Mouse (Mus musculus) testis, adult 2 months (tissue): ENCODE results near the gene Ccdc162. TPM values are rescaled to one million over a fixed set of nuclear protein-coding genes. Genes with fewer than 3 reads are reported as not detected.

ENCODE experiments used
- H3K27ac ChIP-seq: fragments of 200-500 bp; 2 replicates; pipeline ENCODE4 v1.5.1; 2012; ENCODE audit warnings: low read depth, low read length; ENCODE audit not compliant: control insufficient read depth, insufficient read depth
- H3K27me3 ChIP-seq: fragments of 200-500 bp; 2 replicates; pipeline ENCODE4 v1.6.1; 2012; ENCODE audit warnings: mild to moderate bottlenecking, low read length, moderate library complexity; ENCODE audit not compliant: control insufficient read depth, insufficient read depth
- H3K36me3 ChIP-seq: fragments of 200-500 bp; 2 replicates; pipeline ENCODE4 v1.6.1; 2012; ENCODE audit warnings: mild to moderate bottlenecking, low read length; ENCODE audit not compliant: control insufficient read depth, insufficient read depth
- H3K4me1 ChIP-seq: fragments of 200-500 bp; 2 replicates; pipeline ENCODE4 v1.6.1; 2012; ENCODE audit warnings: low read length; ENCODE audit not compliant: control insufficient read depth, insufficient read depth
- H3K4me3 ChIP-seq: fragments of 200-500 bp; 2 replicates; pipeline ENCODE4 v1.5.1; 2012; ENCODE audit warnings: low read depth, mild to moderate bottlenecking, low read length, moderate library complexity, mixed read lengths; ENCODE audit not compliant: control insufficient read depth
- CTCF ChIP-seq: fragments of 200-500 bp; IDR thresholded peaks from 2 replicates; pipeline ENCODE4 v1.5.1; 2012; ENCODE audit warnings: low read depth, mild to moderate bottlenecking, inconsistent platforms, low read length, moderate library complexity; ENCODE audit not compliant: control insufficient read depth, insufficient read depth, insufficient replicate concordance
- POLR2A ChIP-seq: fragments of 200-500 bp; IDR thresholded peaks from 2 replicates; pipeline ENCODE4 v1.6.1; 2012; ENCODE audit warnings: low read depth, mild to moderate bottlenecking, inconsistent platforms, low read length, moderate library complexity; ENCODE audit not compliant: control insufficient read depth
- polyA plus RNA-seq: library from polyadenylated mRNA; depleted of rRNA; stranded (reverse); fragments of >200 nt; gene quantifications from 2 replicates; pipeline ENCODE4 v1.2.3, GENCODE M21; 2012; rRNA removed

Ccdc162 gene
- polyA plus RNA-seq, result 0.56 and 1.3 TPM in 2 replicates

DNA sequence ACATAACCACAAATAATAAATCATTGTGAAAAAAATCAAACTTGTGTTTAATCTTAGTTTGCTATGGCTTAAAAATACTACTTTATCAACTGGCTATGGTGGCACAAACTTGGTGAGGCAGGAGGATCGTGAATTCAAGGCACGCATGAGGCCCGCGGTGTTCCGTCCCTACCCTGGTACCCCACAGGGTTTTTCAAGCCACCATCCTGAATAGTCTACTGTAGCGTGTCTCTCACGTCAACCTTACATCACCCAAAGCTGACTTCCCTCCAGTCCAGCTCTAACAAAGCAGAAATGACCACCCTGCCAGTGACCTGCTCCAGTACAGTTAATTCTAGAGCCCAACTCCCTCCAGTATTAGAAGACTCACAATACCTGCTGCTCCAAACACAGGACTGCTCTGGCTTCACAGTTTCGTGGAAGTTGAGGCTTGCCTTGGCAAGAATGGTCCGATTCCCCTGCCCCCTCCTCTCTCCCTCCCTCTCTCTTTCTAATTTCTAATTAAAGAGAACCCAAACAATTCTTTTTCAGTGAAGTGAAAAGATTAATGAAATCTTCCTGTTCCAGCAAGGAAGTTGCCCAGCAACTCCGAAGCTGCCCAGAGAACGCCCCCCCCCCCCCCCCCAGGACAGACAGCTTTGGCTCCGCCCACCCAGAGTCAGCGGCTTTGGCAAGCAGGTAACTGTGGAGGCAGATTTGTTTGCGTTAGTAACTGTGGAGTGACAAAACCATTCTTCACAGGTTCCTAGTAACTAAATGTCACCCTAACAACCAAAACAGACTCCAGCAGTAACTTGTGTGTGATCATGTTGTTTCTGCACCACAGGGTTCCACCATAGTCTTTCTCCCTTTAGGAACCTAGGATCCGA is at the start of gene Ccdc162:
Ccdc162 (minus strand) TSS at position 606 of the 869 bp plus-strand sequence.
- H3K36me3 ChIP-seq, result no peaks in the 10 kb centered on the region
- no peak within 1 kb of the TSS for H3K27ac ChIP-seq
- H3K4me1 ChIP-seq, result no peaks in the 10 kb centered on the region
- TF ChIP-seq POLR2A (no peak), CTCF (no peak)
- no peak within 1 kb of the TSS for H3K4me3 ChIP-seq
- no peaks in the 10 kb centered on the region for H3K27me3 ChIP-seq

DNA sequence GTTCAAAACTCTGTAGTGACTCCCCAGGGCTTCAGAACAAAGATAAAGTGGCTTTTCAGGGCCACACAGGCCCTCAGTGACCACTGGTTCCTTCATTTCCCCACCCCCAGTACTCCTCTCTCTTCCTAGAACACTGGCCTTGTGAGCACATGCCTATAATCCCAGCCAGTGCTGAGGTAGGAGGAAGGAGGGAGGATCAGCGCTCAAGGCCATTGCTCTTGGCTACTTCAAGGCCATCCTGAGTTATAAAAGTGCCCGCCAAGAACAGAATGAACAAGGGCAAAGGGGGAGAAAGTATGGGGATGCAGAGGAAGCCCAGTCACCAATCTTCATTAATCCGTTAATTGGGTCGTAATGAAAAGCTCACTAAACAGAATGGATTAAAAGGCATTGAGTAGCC is 49.2 kb upstream of the Ccdc162 start:
- Histone ChIP-seq H3K4me1 (no peaks in the 10 kb centered on the region), H3K4me3 (no peak overlapping the region), H3K27ac (peak overlapping the region; percentile 68), H3K27me3 (no peaks in the 10 kb centered on the region), H3K36me3 (no peaks in the 10 kb centered on the region)
- TF ChIP-seq CTCF (no peak), POLR2A (no peak)

DNA sequence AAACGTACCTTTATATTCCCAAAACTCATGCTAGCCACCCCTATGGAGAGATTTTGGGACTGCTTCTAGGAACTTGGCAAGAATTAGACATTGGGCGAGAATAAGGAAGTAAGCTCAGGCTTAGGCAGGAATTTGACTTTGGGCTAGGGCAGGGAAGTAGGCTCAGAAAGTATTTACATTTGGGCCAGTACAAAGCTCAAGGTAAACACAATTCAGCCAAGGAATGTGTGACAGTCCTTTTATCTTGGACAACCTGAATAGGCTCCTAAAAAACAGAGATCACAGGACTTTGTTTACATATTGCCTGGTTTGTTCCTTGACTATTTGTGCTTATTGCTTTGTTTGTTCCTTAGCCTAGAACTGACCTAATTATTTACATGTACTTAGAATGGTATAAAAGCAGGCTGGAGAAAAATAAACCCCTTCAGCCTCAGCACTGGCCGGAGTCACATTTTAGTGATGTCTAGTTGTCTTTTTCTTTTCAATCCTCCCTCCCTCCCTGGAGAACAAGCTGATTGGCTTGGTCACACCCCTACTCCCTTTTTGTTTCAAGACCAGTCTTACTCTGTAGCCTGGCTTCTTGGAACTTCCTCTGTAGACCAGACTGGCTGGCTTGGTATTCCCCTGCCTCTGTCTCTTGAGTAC is 47.4 kb upstream of the Ccdc162 start:
- Histone ChIP-seq H3K4me3 (no peak overlapping the region), H3K4me1 (no peaks in the 10 kb centered on the region), H3K27ac (no peak overlapping the region), H3K27me3 (no peaks in the 10 kb centered on the region), H3K36me3 (no peaks in the 10 kb centered on the region)
- no peak for TF ChIP-seq CTCF
- TF ChIP-seq POLR2A, result no peak

DNA sequence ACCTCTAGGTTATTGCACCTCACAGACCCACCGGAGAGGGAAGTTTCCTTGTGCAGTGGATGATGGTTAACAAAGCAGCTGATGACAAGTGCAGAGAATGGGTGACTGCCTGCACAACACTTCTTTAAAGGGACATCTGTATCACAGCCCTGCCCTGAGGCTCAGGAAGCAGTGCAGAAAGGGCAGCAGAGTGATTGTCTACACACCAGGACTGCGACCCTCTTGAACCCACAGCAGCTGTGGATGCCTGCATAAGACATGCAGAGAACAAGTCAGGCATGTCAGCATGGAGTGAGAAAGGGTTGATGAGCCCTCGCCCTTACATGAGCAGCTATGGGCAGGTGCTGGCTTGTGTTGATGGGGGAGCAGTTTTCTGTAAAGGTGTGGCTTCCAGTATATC is 44.4 kb upstream of the Ccdc162 start:
- no peak for TF ChIP-seq POLR2A
- TF ChIP-seq CTCF, result no peak
- H3K36me3 ChIP-seq, result no peaks in the 10 kb centered on the region
- H3K4me1 ChIP-seq, result no peaks in the 10 kb centered on the region
- no peak overlapping the region for H3K4me3 ChIP-seq
- H3K27ac ChIP-seq, result no peak overlapping the region
- no peaks in the 10 kb centered on the region for H3K27me3 ChIP-seq

DNA sequence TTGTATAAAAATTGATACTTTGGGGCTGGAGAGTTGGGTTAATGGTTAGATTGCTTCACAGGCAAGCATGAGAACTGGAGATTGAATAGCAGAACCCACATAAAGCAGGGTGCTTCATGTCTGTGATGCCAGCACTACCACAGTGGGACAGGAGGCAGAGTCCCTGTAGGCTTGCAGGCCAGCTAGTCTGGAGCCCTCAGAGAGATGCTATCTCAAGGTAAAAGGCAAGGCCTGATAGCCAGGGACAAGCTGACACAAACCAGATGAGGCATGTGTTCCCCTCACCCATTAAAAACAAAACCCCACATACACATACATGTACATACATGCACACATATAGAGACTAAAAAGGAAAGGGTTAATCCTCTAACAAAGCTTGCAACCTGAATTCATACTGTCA is 41.6 kb upstream of the Ccdc162 start:
- TF ChIP-seq POLR2A (no peak), CTCF (no peak)
- Histone ChIP-seq H3K36me3 (no peaks in the 10 kb centered on the region), H3K27ac (no peak overlapping the region; the same call in 1 of the 2 replicates), H3K27me3 (no peaks in the 10 kb centered on the region), H3K4me3 (no peak overlapping the region), H3K4me1 (no peaks in the 10 kb centered on the region)

DNA sequence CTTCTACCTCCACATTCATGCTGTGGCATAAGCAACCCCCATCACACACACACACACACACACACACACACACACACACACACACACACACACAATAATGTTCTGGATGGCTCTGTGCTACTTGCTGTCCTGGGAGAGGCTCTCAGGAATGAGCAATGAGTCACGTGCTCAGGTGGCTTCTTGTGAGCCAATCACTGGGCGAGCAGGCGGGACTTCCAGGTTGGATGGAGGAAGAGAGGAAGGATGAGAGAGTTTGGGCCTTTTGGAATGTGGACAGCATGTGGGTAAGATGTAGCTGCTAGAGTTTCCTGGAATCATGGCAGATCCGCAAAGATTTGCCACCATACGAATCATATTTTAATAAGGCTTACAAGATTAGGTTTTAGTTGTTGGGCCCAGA is 40.8 kb upstream of the Ccdc162 start:
- Histone ChIP-seq H3K27me3 (no peaks in the 10 kb centered on the region), H3K4me1 (0 out of 2 replicates have a peak, but pooled peaks cover under 1% of the 10 kb centered on the region), H3K27ac (no peak overlapping the region), H3K4me3 (no peak overlapping the region), H3K36me3 (no peaks in the 10 kb centered on the region)
- TF ChIP-seq POLR2A (no peak), CTCF (no peak)

DNA sequence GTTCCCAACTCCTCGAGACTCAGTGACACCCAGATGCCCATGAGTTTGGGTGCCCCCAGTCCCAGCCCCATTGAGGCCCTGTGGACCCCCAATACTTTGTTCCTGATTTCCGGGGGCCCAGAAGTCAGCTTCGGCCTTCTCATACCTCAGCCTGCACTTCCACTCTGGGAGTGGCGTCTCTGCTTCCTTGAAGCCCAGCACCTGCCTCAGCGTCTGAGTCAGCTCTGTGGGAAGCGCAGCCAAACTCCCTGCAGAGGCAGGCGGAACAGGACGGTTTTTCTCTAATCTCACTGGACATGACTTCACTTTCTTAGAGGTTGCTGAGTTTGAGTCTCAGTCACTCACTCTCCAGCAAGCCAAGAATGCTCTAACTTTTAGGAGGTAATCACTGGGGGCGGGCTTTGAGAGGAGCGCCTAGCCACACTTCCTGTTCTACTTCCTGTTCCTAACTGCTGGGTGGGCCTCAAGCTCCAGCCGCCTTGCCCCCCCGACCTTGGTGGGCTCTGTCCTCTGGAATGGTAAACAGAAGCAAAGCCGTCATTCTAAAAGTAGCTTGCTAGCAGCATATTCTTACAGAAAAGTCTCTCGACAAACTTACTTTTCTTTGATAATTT is 35.5 kb upstream of the Ccdc162 start:
- H3K4me3 ChIP-seq, result peak overlapping the region; percentile 3
- no peaks in the 10 kb centered on the region for H3K27me3 ChIP-seq
- TF ChIP-seq CTCF, result no peak
- TF ChIP-seq POLR2A, result no peak
- no peaks in the 10 kb centered on the region for H3K36me3 ChIP-seq
- peaks cover 2% of the 10 kb centered on the region; the same call in 1 of the 2 replicates for H3K4me1 ChIP-seq
- no peak overlapping the region for H3K27ac ChIP-seq
